Mouse (Mus musculus): Measurements from ENCODE around the gene Etl4.

DNA sequence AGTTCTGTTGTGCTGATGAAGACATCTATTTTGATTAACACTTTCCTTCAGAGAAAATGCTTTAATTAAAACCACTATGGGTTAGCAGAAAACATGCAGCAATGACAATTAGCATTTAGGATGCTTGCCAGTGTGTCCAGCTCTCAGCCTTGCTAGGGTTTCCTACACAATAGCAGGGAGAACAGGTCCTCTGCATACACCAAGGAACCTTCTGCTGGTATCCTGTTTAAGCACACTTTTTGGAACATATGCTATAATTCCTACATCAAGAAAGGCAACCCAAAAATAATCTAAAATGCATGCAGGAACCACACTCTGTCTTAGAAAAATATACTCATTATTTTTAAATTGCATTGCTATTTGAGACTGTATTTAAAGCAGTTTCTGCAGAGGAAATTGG is 673.5 kb downstream of the Etl4 start:
- TF ChIP-seq BHLHE40 (IDR thresholded peaks at IDR 0.05; ENCODE audit: borderline replicate concordance, low read depth, low read length) (no peak), ZNF384 (IDR thresholded peaks at IDR 0.05; ENCODE audit: low read depth, low read length) (no peak), GATA1 (IDR thresholded peaks at IDR 0.05; ENCODE audit: low read depth, low read length) (no peak), JUND (IDR thresholded peaks at IDR 0.05; ENCODE audit: low read depth, low read length) (no peak), ZC3H11A (IDR thresholded peaks at IDR 0.05; ENCODE audit: low read depth, low read length) (no peak)
